Comparison of ENCODE assay signal across 8 mouse cellular contexts in genomic region chr8:105172003-105172362, GRCm38 (mm10). TPM values are rescaled to one million over a fixed set of nuclear protein-coding genes. Genes with fewer than 3 reads are reported as not detected.
DNase-seq lines count a peak whose midpoint lies in the region; ATAC-seq and TF ChIP-seq lines count a peak whose summit lies in the region.

No protein-coding gene starts in this region.

- WGBS in kidney, embryonic 15.5 days: 21% methylated on average over 6 of the region's 6 CpGs
- WGBS in intestine, embryonic 14.5 days: 24% methylated on average over 6 of the region's 6 CpGs
- 27% methylated on average over 6 of the region's 6 CpGs for WGBS in midbrain, embryonic 16.5 days

- ATAC-seq in kidney, embryonic 15.5 days (replicated peaks; ENCODE audit: low FRiP score): no peak
- no peak for ATAC-seq in intestine, embryonic 14.5 days (replicated peaks; ENCODE audit: low FRiP score, low TSS enrichment, low read depth)
- ATAC-seq in midbrain, embryonic 16.5 days: no peak
- no peak for ATAC-seq in inflammation-experienced regulatory T-cells, adult 6 months

- no peaks in the 10 kb centered on the region for H3K27me3 ChIP-seq in kidney, embryonic 15.5 days
- H3K27me3 ChIP-seq in intestine, embryonic 14.5 days (replicated peaks; ENCODE audit: control insufficient read depth, insufficient read depth, low read length): no peaks in the 10 kb centered on the region
- H3K27me3 ChIP-seq in midbrain, embryonic 16.5 days (ENCODE audit: control insufficient read depth, insufficient read depth, low read depth, low read length): no peaks in the 10 kb centered on the region

- no peaks in the 10 kb centered on the region for H3K9me3 ChIP-seq in kidney, embryonic 15.5 days (replicated peaks)
- H3K9me3 ChIP-seq in intestine, embryonic 14.5 days (ENCODE audit: control insufficient read depth, low read length): no peaks in the 10 kb centered on the region
- no peaks in the 10 kb centered on the region for H3K9me3 ChIP-seq in midbrain, embryonic 16.5 days (replicated peaks; ENCODE audit: control insufficient read depth, low read length, poor library complexity, severe bottlenecking)

- 0 out of 2 replicates have a peak overlapping the region, but pooled peaks have one; percentile 99 for H3K27ac ChIP-seq in kidney, embryonic 15.5 days
- H3K27ac ChIP-seq in cortical plate, adult 2 months (ENCODE audit: insufficient read depth, low read length): no peak overlapping the region
- no peak overlapping the region for H3K27ac ChIP-seq in intestine, embryonic 14.5 days (ENCODE audit: low read depth)
- no peak overlapping the region for H3K27ac ChIP-seq in midbrain, embryonic 16.5 days (ENCODE audit: low read length)

- H3K9ac ChIP-seq in kidney, embryonic 15.5 days: peak overlapping the region; percentile 96
- H3K9ac ChIP-seq in intestine, embryonic 14.5 days (ENCODE audit: low read length): peak overlapping the region; percentile 98
- 0 out of 2 replicates have a peak overlapping the region, but pooled peaks have one; percentile 28 for H3K9ac ChIP-seq in midbrain, embryonic 16.5 days (ENCODE audit: low read depth, low read length)

- H3K4me1 ChIP-seq in kidney, embryonic 15.5 days: peaks cover 25% of the 10 kb centered on the region
- peaks cover 1% of the 10 kb centered on the region for H3K4me1 ChIP-seq in cortical plate, adult 2 months (ENCODE audit: control insufficient read depth, insufficient read depth, low read length)
- H3K4me1 ChIP-seq in intestine, embryonic 14.5 days (replicated peaks; ENCODE audit: control insufficient read depth, insufficient read depth, low read length): peaks cover 9% of the 10 kb centered on the region
- H3K4me1 ChIP-seq in midbrain, embryonic 16.5 days (ENCODE audit: control insufficient read depth, insufficient read depth, low read length): peaks cover 14% of the 10 kb centered on the region; the same call in 1 of the 2 replicates

- H3K4me3 ChIP-seq in kidney, embryonic 15.5 days (replicated peaks): peak overlapping the region; percentile 93
- H3K4me3 ChIP-seq in cortical plate, adult 2 months (ENCODE audit: insufficient read depth, low read length): peak overlapping the region; percentile 66
- peak overlapping the region; percentile 85 for H3K4me3 ChIP-seq in intestine, embryonic 14.5 days (ENCODE audit: low read depth, low read length)
- peak overlapping the region; percentile 60 for H3K4me3 ChIP-seq in midbrain, embryonic 16.5 days (ENCODE audit: low read depth, low read length)

- DNase-seq in kidney, postnatal 4 days: no peak
- DNase-seq in intestine, embryonic 14.5 days (ENCODE audit: low spot score): no peak
- no peak for DNase-seq in testis, postnatal 14 days (ENCODE audit: low spot score)
- DNase-seq in layer of hippocampus, postnatal 25 days (ENCODE audit: extremely low spot score in 1 of 2, low spot score in 1 of 2): no peak

- TF ChIP-seq CTCF in cortical plate, adult 2 months (IDR thresholded peaks at IDR 0.05; ENCODE audit: extremely low read depth, insufficient read depth, low read length): no peak

- no peak for TF ChIP-seq POLR2A in cortical plate, adult 2 months (IDR thresholded peaks at IDR 0.05; ENCODE audit: extremely low read depth, insufficient read depth, low read length)

- peak overlapping the region; percentile 62 for H3K4me2 ChIP-seq in kidney, embryonic 15.5 days
- peak overlapping the region; percentile 76 for H3K4me2 ChIP-seq in intestine, embryonic 14.5 days (ENCODE audit: low read length)
- peak overlapping the region; percentile 79 for H3K4me2 ChIP-seq in midbrain, embryonic 16.5 days (ENCODE audit: low read length)

- H3K36me3 ChIP-seq in kidney, embryonic 15.5 days: peaks cover 19% of the 10 kb centered on the region
- peaks cover 16% of the 10 kb centered on the region for H3K36me3 ChIP-seq in intestine, embryonic 14.5 days (ENCODE audit: control insufficient read depth, insufficient read depth, low read length)
- no peaks in the 10 kb centered on the region for H3K36me3 ChIP-seq in midbrain, embryonic 16.5 days (ENCODE audit: control insufficient read depth, insufficient read depth, low read length)

RNA-seq across cellular contexts. Expression of gene Cbfb, which starts 1.5 kb away (rescaled TPM):
- polyA plus RNA-seq in kidney, embryonic 15.5 days (2015; fragmentation: Nextera tagmentation; extraction: Ambion mirVana): 67.7 and 73.2 TPM in 2 replicates
- polyA plus RNA-seq in cortical plate, adult 2 months (2012; rRNA removed): 17.7 and 18.5 TPM in 2 replicates
- 52.5 and 62.8 TPM in 2 replicates for polyA plus RNA-seq in intestine, embryonic 14.5 days (2014; fragmentation: Nextera tagmentation; extraction: Ambion mirVana)
- 19.7 and 22.9 TPM in 2 replicates for polyA plus RNA-seq in midbrain, embryonic 16.5 days (2015; fragmentation: Nextera tagmentation; extraction: Ambion mirVana)
- total RNA-seq in layer of hippocampus, postnatal 25 days (2021): 10 to 100 TPM; 22.0 to 22.1 TPM
- polyA plus RNA-seq in inflammation-experienced regulatory T-cells, adult 6 months (2017; shearing (Covaris generic)): 10 to 100 TPM; 34.4 to 53.8 (median 42.1) TPM

RNA-seq across cellular contexts. Expression of gene Ces4a, which starts 40.4 kb away (rescaled TPM):
- not detected in 2 replicates for polyA plus RNA-seq in kidney, embryonic 15.5 days (2015; fragmentation: Nextera tagmentation; extraction: Ambion mirVana)
- not detected in 2 replicates for polyA plus RNA-seq in cortical plate, adult 2 months (2012; rRNA removed)
- polyA plus RNA-seq in intestine, embryonic 14.5 days (2014; fragmentation: Nextera tagmentation; extraction: Ambion mirVana): not detected in 2 replicates
- polyA plus RNA-seq in midbrain, embryonic 16.5 days (2015; fragmentation: Nextera tagmentation; extraction: Ambion mirVana): not detected in 2 replicates
- not detected for total RNA-seq in layer of hippocampus, postnatal 25 days (2021)
- polyA plus RNA-seq in inflammation-experienced regulatory T-cells, adult 6 months (2017; shearing (Covaris generic)): not detected

RNA-seq across cellular contexts. Expression of gene D230025D16Rik, which starts 53.0 kb away (rescaled TPM):
- polyA plus RNA-seq in kidney, embryonic 15.5 days (2015; fragmentation: Nextera tagmentation; extraction: Ambion mirVana): 23.8 and 25.2 TPM in 2 replicates
- polyA plus RNA-seq in cortical plate, adult 2 months (2012; rRNA removed): 39.4 and 39.5 TPM in 2 replicates
- polyA plus RNA-seq in intestine, embryonic 14.5 days (2014; fragmentation: Nextera tagmentation; extraction: Ambion mirVana): 29.5 and 29.8 TPM in 2 replicates
- 34.6 and 37.5 TPM in 2 replicates for polyA plus RNA-seq in midbrain, embryonic 16.5 days (2015; fragmentation: Nextera tagmentation; extraction: Ambion mirVana)
- 10 to 100 TPM; 35.4 to 36.4 TPM for total RNA-seq in layer of hippocampus, postnatal 25 days (2021)
- 10 to 100 TPM; 11.1 to 14.6 (median 12.1) TPM for polyA plus RNA-seq in inflammation-experienced regulatory T-cells, adult 6 months (2017; shearing (Covaris generic))

Comparison
In these comparisons a context has a peak if more than half of its experiments do, and no peak if none do; other contexts are left out.
1. H3K9ac ChIP-seq: peak in every context shown above with its lines; median percentile 98 in intestine, embryonic 14.5 days; 96 in kidney, embryonic 15.5 days; 28 in midbrain, embryonic 16.5 days.